Comparison of ENCODE assay signal across 18 mouse cellular contexts in the genomic region with DNA sequence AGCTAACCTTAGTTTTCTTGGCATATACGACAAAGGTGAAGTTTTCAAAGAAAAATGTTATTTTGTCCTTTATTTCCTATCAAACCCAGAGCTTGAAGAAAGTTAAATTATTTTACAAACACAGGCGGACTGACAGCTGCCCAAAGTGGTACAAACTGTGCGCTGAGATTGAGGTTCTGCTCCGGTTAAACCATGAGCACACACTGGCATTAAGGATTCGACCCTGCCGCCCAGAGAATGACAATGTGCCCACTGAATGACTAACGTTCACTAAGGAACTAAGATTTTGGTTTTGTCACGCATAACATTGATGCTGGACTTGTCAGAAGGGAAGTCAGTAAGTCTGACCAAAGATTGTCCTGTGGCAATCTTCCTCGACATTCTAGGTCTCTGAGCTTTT.
"Had no signal": no experiment of that assay in that cellular context is flagged by ENCODE, and none has a peak within 500 bp of the region (broad histone marks: within the 10 kb centered on the region; RNA-seq: fewer than 3 reads in every experiment).

No protein-coding gene starts in this region.

- H3K9ac ChIP-seq: heart, embryonic 13.5 days; heart, embryonic 15.5 days; hindbrain, embryonic 13.5 days; intestine, embryonic 15.5 days; limb, embryonic 12.5 days; liver, embryonic 13.5 days; liver, embryonic 15.5 days; liver, postnatal 0 days had no signal

- H3K36me3 ChIP-seq: heart, embryonic 10.5 days; heart, embryonic 15.5 days; hindbrain, embryonic 10.5 days; hindbrain, embryonic 13.5 days; intestine, embryonic 15.5 days; limb, embryonic 10.5 days; limb, embryonic 12.5 days; liver, embryonic 13.5 days; liver, embryonic 15.5 days had no signal

- H3K4me2 ChIP-seq: heart, embryonic 13.5 days; heart, embryonic 15.5 days; hindbrain, embryonic 13.5 days; intestine, embryonic 15.5 days; limb, embryonic 12.5 days; liver, embryonic 11.5 days; liver, embryonic 13.5 days; liver, embryonic 15.5 days had no signal

- H3K9me3 ChIP-seq: heart, embryonic 10.5 days; heart, embryonic 13.5 days; heart, embryonic 15.5 days; hindbrain, embryonic 10.5 days; hindbrain, embryonic 13.5 days; intestine, embryonic 15.5 days; limb, embryonic 10.5 days; liver, embryonic 13.5 days; liver, embryonic 15.5 days had no signal

- DNase-seq: gastrocnemius, postnatal 36 days; kidney, adult 18-20 months; liver, embryonic 13.5 days had no signal

- ATAC-seq: hindbrain, embryonic 16.5 days; inflammation-experienced regulatory T-cells, adult 6 months; liver, postnatal 0 days had no signal

- H3K4me1 ChIP-seq: intestine, embryonic 15.5 days; limb, embryonic 10.5 days; liver, embryonic 13.5 days; liver, embryonic 15.5 days had no signal

- H3K27ac ChIP-seq: heart, embryonic 10.5 days; hindbrain, embryonic 10.5 days; hindbrain, embryonic 13.5 days; intestine, embryonic 15.5 days; left cerebral cortex, adult 2 months; limb, embryonic 10.5 days; limb, embryonic 12.5 days; liver, embryonic 13.5 days; liver, embryonic 15.5 days had no signal

- H3K27me3 ChIP-seq: heart, embryonic 13.5 days; heart, embryonic 15.5 days; hindbrain, embryonic 13.5 days; intestine, embryonic 15.5 days; limb, embryonic 12.5 days; liver, embryonic 13.5 days; liver, embryonic 15.5 days had no signal

- H3K4me3 ChIP-seq: heart, embryonic 10.5 days; heart, embryonic 13.5 days; heart, embryonic 15.5 days; hindbrain, embryonic 10.5 days; hindbrain, embryonic 13.5 days; intestine, embryonic 15.5 days; layer of hippocampus, adult 2 months; left cerebral cortex, adult 2 months; limb, embryonic 10.5 days; limb, embryonic 12.5 days; liver, embryonic 13.5 days; liver, embryonic 15.5 days had no signal
